Mouse (Mus musculus): ENCODE results near the gene Lnx1. TPM values are rescaled to one million over a fixed set of nuclear protein-coding genes. Genes with fewer than 3 reads are reported as not detected.

Lnx1 gene
- polyA plus RNA-seq, 1 experiment = 31.8 TPM

GRCm38 (mm10) chr5:74712811-74713210, 10.1 kb upstream of the Lnx1 start:
- WGBS = 75% methylated on average over 4 of the region's 4 CpGs

DNA sequence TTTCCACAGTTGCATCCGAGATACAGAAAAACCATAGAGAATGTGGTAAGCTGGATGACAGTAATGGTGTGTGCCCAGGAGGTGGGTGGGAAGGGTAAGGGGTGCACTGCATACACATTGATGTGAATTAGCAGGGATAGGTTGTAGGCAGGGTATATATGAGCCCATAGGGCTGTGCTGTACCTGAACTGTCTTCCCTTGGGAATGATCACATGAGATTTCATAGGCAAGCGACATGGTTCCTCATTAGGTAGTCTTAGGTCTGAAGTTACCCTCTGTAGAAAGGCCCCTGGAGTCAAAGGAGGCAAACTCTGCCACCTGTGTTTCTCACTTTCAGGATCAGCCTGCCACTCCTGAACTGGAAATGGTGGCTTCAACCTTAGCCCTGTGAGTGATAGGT, 9.3 kb upstream of the Lnx1 start:
- no peak for DNase-seq
- no peaks in the 10 kb centered on the region for H3K27me3 ChIP-seq (ENCODE audit: control insufficient read depth, insufficient read depth, low read length)
- TF ChIP-seq POLR2A (IDR thresholded peaks at IDR 0.05; ENCODE audit: borderline replicate concordance, insufficient read depth, low read length) (no peak), CTCF (IDR thresholded peaks at IDR 0.05; ENCODE audit: borderline replicate concordance, insufficient read depth, low read depth, low read length) (no peak)
- 90% methylated on average over 2 of the region's 2 CpGs for WGBS
- no peak overlapping the region for H3K27ac ChIP-seq (ENCODE audit: insufficient read depth, low read length)
- no peaks in the 10 kb centered on the region for H3K4me1 ChIP-seq (ENCODE audit: control insufficient read depth, insufficient read depth, low read length)
- H3K4me3 ChIP-seq (replicated peaks; ENCODE audit: insufficient read depth, low read depth, low read length) = no peak overlapping the region

More at GRCm38 (mm10) chr5:74712811-74713210, 10.1 kb upstream of the Lnx1 start:
- no peak overlapping the region for H3K27ac ChIP-seq (ENCODE audit: insufficient read depth, low read length)
- no peaks in the 10 kb centered on the region for H3K27me3 ChIP-seq (ENCODE audit: control insufficient read depth, insufficient read depth, low read length)
- no peak overlapping the region for H3K4me3 ChIP-seq (replicated peaks; ENCODE audit: insufficient read depth, low read depth, low read length)
- no peak for DNase-seq
- H3K4me1 ChIP-seq (ENCODE audit: control insufficient read depth, insufficient read depth, low read length) = no peaks in the 10 kb centered on the region
- no peak for TF ChIP-seq POLR2A (IDR thresholded peaks at IDR 0.05; ENCODE audit: borderline replicate concordance, insufficient read depth, low read length)
- no peak for TF ChIP-seq CTCF (IDR thresholded peaks at IDR 0.05; ENCODE audit: borderline replicate concordance, insufficient read depth, low read depth, low read length)

DNA sequence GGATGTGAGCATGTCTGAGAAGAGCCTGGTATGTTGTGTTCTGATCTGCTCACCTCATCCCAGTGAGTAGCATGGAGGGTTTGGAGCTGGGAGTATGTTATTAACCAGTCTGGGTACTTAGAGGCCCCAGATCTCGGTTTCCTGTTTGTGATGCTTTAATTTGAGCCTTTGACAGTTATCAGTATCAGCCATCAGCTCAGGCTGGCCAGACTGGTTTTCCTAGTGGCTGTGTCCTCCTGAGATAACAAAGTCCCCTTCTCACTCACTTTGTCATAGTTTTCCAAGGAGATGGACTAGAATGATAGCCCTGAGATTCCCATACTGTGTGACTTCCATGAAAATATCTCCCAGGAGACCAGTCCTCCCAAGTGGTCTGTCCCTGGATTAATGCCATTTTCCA, 8.3 kb upstream of the Lnx1 start:
- Histone ChIP-seq H3K27me3 (ENCODE audit: control insufficient read depth, insufficient read depth, low read length) (no peaks in the 10 kb centered on the region), H3K27ac (ENCODE audit: insufficient read depth, low read length) (no peak overlapping the region), H3K4me1 (ENCODE audit: control insufficient read depth, insufficient read depth, low read length) (no peaks in the 10 kb centered on the region), H3K4me3 (replicated peaks; ENCODE audit: insufficient read depth, low read depth, low read length) (no peak overlapping the region)
- TF ChIP-seq CTCF (IDR thresholded peaks at IDR 0.05; ENCODE audit: borderline replicate concordance, insufficient read depth, low read depth, low read length) = no peak
- no peak for TF ChIP-seq POLR2A (IDR thresholded peaks at IDR 0.05; ENCODE audit: borderline replicate concordance, insufficient read depth, low read length)
- no peak for DNase-seq
- 73% methylated on average over 1 of the region's 1 CpGs for WGBS

- WGBS = 78% methylated on average over 4 of the region's 4 CpGs
- no peak for TF ChIP-seq POLR2A (IDR thresholded peaks at IDR 0.05; ENCODE audit: borderline replicate concordance, insufficient read depth, low read length)
- no peak for TF ChIP-seq CTCF (IDR thresholded peaks at IDR 0.05; ENCODE audit: borderline replicate concordance, insufficient read depth, low read depth, low read length)
- Histone ChIP-seq H3K4me3 (replicated peaks; ENCODE audit: insufficient read depth, low read depth, low read length) (no peak overlapping the region), H3K27ac (ENCODE audit: insufficient read depth, low read length) (no peak overlapping the region), H3K27me3 (ENCODE audit: control insufficient read depth, insufficient read depth, low read length) (no peaks in the 10 kb centered on the region; the same call in 1 of the 2 replicates), H3K4me1 (ENCODE audit: control insufficient read depth, insufficient read depth, low read length) (no peaks in the 10 kb centered on the region)
- DNase-seq = no peak
Measured at GRCm38 (mm10) chr5:74710181-74710580, 7.5 kb upstream of the Lnx1 start.

- H3K27ac ChIP-seq (ENCODE audit: insufficient read depth, low read length) = no peak overlapping the region
- peak; percentile 35 to 49 for DNase-seq
- no peaks in the 10 kb centered on the region; the same call in 1 of the 2 replicates for H3K4me1 ChIP-seq (ENCODE audit: control insufficient read depth, insufficient read depth, low read length)
- WGBS = 9% methylated on average over 8 of the region's 8 CpGs
- TF ChIP-seq POLR2A (IDR thresholded peaks at IDR 0.05; ENCODE audit: borderline replicate concordance, insufficient read depth, low read length) (no peak), CTCF (IDR thresholded peaks at IDR 0.05; ENCODE audit: borderline replicate concordance, insufficient read depth, low read depth, low read length) (no peak)
- peak overlapping the region; percentile 25 for H3K4me3 ChIP-seq (replicated peaks; ENCODE audit: insufficient read depth, low read depth, low read length)
- no peaks in the 10 kb centered on the region; the same call in 1 of the 2 replicates for H3K27me3 ChIP-seq (ENCODE audit: control insufficient read depth, insufficient read depth, low read length)
Measured at GRCm38 (mm10) chr5:74704460-74704790, 1.7 kb upstream of the Lnx1 start.

DNA sequence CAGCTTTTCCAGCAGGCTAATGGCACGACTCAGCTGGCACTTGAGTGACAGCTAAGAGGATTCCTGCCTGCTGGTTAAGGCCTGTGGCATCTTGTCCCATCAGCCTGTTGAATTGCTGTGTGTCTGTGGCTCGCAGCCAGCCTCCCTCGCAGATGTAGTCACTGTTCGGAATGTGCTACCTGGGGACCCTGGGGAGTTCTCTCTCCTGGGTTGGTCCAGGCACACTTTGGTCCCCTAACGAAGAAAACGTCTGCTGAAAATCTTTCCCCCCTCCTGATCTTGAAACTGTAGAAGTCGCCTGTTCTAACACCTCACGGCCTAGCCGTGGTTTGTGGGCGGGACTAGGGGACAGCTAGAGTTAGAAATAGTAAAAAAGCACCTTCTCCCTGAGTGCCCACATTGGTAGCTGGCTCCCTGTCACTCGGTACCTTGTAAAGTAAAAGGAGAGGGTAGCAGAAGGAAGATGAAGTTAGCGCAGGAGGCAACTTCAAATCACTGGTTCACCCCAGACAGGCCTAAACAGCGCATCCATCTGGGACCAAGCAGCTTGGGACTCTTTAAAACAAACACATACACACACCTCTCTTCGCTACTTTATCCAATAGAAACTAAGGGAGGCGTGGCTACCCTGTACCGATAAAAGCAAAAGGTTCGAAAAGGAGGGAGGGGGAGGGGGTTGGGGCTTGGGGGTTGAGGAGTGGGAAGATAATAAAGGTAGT, 1.2 kb upstream of the Lnx1 start:
- TF ChIP-seq CTCF (IDR thresholded peaks at IDR 0.05; ENCODE audit: borderline replicate concordance, insufficient read depth, low read depth, low read length) (no peak), POLR2A (IDR thresholded peaks at IDR 0.05; ENCODE audit: borderline replicate concordance, insufficient read depth, low read length) (no peak)
- no peaks in the 10 kb centered on the region; the same call in 1 of the 2 replicates for H3K4me1 ChIP-seq (ENCODE audit: control insufficient read depth, insufficient read depth, low read length)
- no peak for DNase-seq
- WGBS = 24% methylated on average over 17 of the region's 17 CpGs
- peak overlapping the region; percentile 25 for H3K4me3 ChIP-seq (replicated peaks; ENCODE audit: insufficient read depth, low read depth, low read length)
- no peaks in the 10 kb centered on the region; the same call in 1 of the 2 replicates for H3K27me3 ChIP-seq (ENCODE audit: control insufficient read depth, insufficient read depth, low read length)
- no peak overlapping the region for H3K27ac ChIP-seq (ENCODE audit: insufficient read depth, low read length)

GRCm38 (mm10) chr5:74700918-74701317, 1.8 kb downstream of the Lnx1 start:
- H3K4me1 ChIP-seq (ENCODE audit: control insufficient read depth, insufficient read depth, low read length) = no peaks in the 10 kb centered on the region; the same call in 1 of the 2 replicates
- DNase-seq = no peak
- H3K4me3 ChIP-seq (replicated peaks; ENCODE audit: insufficient read depth, low read depth, low read length) = no peak overlapping the region
- TF ChIP-seq CTCF (IDR thresholded peaks at IDR 0.05; ENCODE audit: borderline replicate concordance, insufficient read depth, low read depth, low read length) (no peak), POLR2A (IDR thresholded peaks at IDR 0.05; ENCODE audit: borderline replicate concordance, insufficient read depth, low read length) (no peak)
- H3K27ac ChIP-seq (ENCODE audit: insufficient read depth, low read length) = no peak overlapping the region
- no peaks in the 10 kb centered on the region; the same call in 1 of the 2 replicates for H3K27me3 ChIP-seq (ENCODE audit: control insufficient read depth, insufficient read depth, low read length)
- WGBS = 80% methylated on average over 2 of the region's 2 CpGs

- no peak for TF ChIP-seq POLR2A (IDR thresholded peaks at IDR 0.05; ENCODE audit: borderline replicate concordance, insufficient read depth, low read length)
- no peak for TF ChIP-seq CTCF (IDR thresholded peaks at IDR 0.05; ENCODE audit: borderline replicate concordance, insufficient read depth, low read depth, low read length)
- Histone ChIP-seq H3K4me1 (ENCODE audit: control insufficient read depth, insufficient read depth, low read length) (no peaks in the 10 kb centered on the region; the same call in 1 of the 2 replicates), H3K27me3 (ENCODE audit: control insufficient read depth, insufficient read depth, low read length) (no peaks in the 10 kb centered on the region), H3K27ac (ENCODE audit: insufficient read depth, low read length) (no peak overlapping the region), H3K4me3 (replicated peaks; ENCODE audit: insufficient read depth, low read depth, low read length) (no peak overlapping the region)
- DNase-seq = no peak
- 64% methylated on average over 1 of the region's 1 CpGs for WGBS
Measured at GRCm38 (mm10) chr5:74699673-74700072, 3.0 kb downstream of the Lnx1 start.

Measured in cerebellum, adult 2 months (tissue).